ENCODE assay signal across 15 mouse cellular contexts in the genomic region with DNA sequence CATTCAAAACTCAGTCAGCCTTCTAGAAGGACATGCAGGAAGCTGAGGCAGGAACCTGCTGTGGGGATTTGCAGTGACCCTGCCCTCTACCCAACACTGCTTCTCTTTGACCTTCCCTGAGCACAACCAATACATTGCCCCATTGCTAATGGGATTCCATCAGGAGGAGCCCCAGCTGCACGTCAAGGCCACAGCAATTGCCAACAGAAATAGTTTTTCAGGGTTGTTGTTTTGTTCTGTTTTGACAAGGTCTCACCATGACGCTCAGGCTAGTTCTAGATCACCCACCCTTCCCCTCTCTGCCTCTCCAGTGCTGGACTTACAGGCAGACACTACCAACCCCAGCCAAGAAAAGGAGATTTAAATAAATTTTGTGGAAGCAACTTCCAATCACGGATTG.
"Had no signal": no experiment of that assay in that cellular context is flagged by ENCODE, and none has a peak within 500 bp of the region (broad histone marks: within the 10 kb centered on the region; RNA-seq: fewer than 3 reads in every experiment).

No protein-coding gene starts in this region.

- DNase-seq: heart, postnatal 10 days; heart, postnatal 36 days; heart, postnatal 4 days; kidney, adult 11 months; kidney, adult 18-20 months; kidney, adult 2 months; kidney, adult 8-10 months; kidney, adult 9 months; kidney, postnatal 10 days; kidney, postnatal 14 days; kidney, postnatal 25 days; kidney, postnatal 36 days; kidney, postnatal 4 days; layer of hippocampus, adult 9-11 months; layer of hippocampus, postnatal 36 days had no signal
